Mouse (Mus musculus) embryonic fibroblast, embryonic 13.5 days (primary cell): Measurements from ENCODE around the gene Banp.

ENCODE experiments used
- CTCF ChIP-seq: IDR thresholded peaks from 2 replicates; pipeline ENCODE4 v1.5.1; 2011; ENCODE audit warnings: mild to moderate bottlenecking, control low read depth, low read length, moderate library complexity, borderline replicate concordance; ENCODE audit not compliant: insufficient read depth
- POLR2A ChIP-seq: IDR thresholded peaks from 2 replicates; pipeline ENCODE4 v1.6.1; 2011; ENCODE audit warnings: low read depth, mild to moderate bottlenecking, control low read depth, low read length, moderate library complexity

- TF ChIP-seq POLR2A, result no peak
- no peak for TF ChIP-seq CTCF
Observed at GRCm38 (mm10) chr8:121919158-121919557, 30.4 kb upstream of the Banp start.
